Mouse (Mus musculus): Measurements from ENCODE around the gene Olfr104-ps.

The Olfr104-ps gene

GRCm38 (mm10) chr17:37359282-37359681 lies at the start of gene Olfr104-ps:
Olfr104-ps (plus strand) TSS chr17:37359582.
- DNase-seq (ENCODE audit: low read depth, low spot score): no peak

- DNase-seq (ENCODE audit: low read depth, low spot score): no peak
Observed at GRCm38 (mm10) chr17:37310146-37310699, 49.2 kb upstream of the Olfr104-ps start.

- no peak for DNase-seq (ENCODE audit: low read depth, low spot score)
Observed at GRCm38 (mm10) chr17:37316954-37317353, 42.4 kb upstream of the Olfr104-ps start, which contains the start of gene Olfr102. Olfr102 (minus strand) TSS chr17:37317054.

GRCm38 (mm10) chr17:37339598-37339997 lies 19.8 kb upstream of the Olfr104-ps start, which contains the start of gene Olfr103:
Olfr103 (minus strand) TSS chr17:37339698.
- DNase-seq (ENCODE audit: low read depth, low spot score): no peak

GRCm38 (mm10) chr17:37378733-37379132 lies 19.4 kb downstream of the Olfr104-ps start, which contains the start of gene Olfr105-ps:
Olfr105-ps (plus strand) TSS chr17:37379033.
- DNase-seq (ENCODE audit: low read depth, low spot score): no peak

GRCm38 (mm10) chr17:37390093-37390492 lies 30.7 kb downstream of the Olfr104-ps start, which contains the start of gene Olfr106-ps:
Olfr106-ps (plus strand) TSS chr17:37390393.
- no peak for DNase-seq (ENCODE audit: low read depth, low spot score)

- DNase-seq (ENCODE audit: low read depth, low spot score): no peak
Observed at GRCm38 (mm10) chr17:37398926-37399325, 39.5 kb downstream of the Olfr104-ps start, which contains the start of gene Olfr107. Olfr107 (plus strand) TSS chr17:37399226.

- DNase-seq (ENCODE audit: low read depth, low spot score): no peak
Observed at GRCm38 (mm10) chr17:37413380-37413779, 54.0 kb downstream of the Olfr104-ps start.

Data from mesoderm, embryonic 11.5 days (tissue).